Mouse (Mus musculus) lung, embryonic 15.5 days (tissue): Measurements from ENCODE around the gene Myl10. TPM values are rescaled to one million over a fixed set of nuclear protein-coding genes. Genes with fewer than 3 reads are reported as not detected.
"Not testable (repeated sequence)": the region's sequence is repeated elsewhere in the genome, so short reads cannot be mapped to it uniquely, and the experiment has no call there.

Source experiments
- ATAC-seq: fragments of 200-750 bp; cut with Nextera tagmentation; 2 replicates; pipeline ENCODE4 v1.8.0; 2017; ENCODE audit warnings: moderate number of reproducible peaks, borderline replicate concordance; ENCODE audit not compliant: low FRiP score, low TSS enrichment; ENCODE audit errors: extremely low read depth
- H3K27ac ChIP-seq: fragments of 300-500 bp; sonication (generic); 2 replicates; pipeline ENCODE4 v1.5.1; 2015; ENCODE audit warnings: moderate library complexity, mild to moderate bottlenecking, inconsistent platforms
- H3K27me3 ChIP-seq: fragments of 300-500 bp; sonication (generic); 2 replicates; pipeline ENCODE4 v1.6.1; 2015; ENCODE audit warnings: inconsistent platforms
- H3K36me3 ChIP-seq: fragments of 300-500 bp; sonication (generic); 2 replicates; pipeline ENCODE4 v1.6.1; 2015; ENCODE audit warnings: inconsistent platforms
- H3K4me1 ChIP-seq: fragments of 300-500 bp; sonication (generic); 2 replicates; pipeline ENCODE4 v1.6.1; 2015; ENCODE audit warnings: inconsistent platforms
- H3K4me2 ChIP-seq: fragments of 300-500 bp; sonication (generic); 2 replicates; pipeline ENCODE4 v1.6.1; 2015; ENCODE audit warnings: inconsistent platforms, mild to moderate bottlenecking, moderate library complexity
- H3K4me3 ChIP-seq: fragments of 300-500 bp; sonication (generic); 2 replicates; pipeline ENCODE4 v1.5.1; 2015; ENCODE audit warnings: mild to moderate bottlenecking, inconsistent platforms
- H3K9ac ChIP-seq: fragments of 300-500 bp; sonication (generic); 2 replicates; pipeline ENCODE4 v1.6.1; 2015; ENCODE audit warnings: inconsistent platforms
- H3K9me3 ChIP-seq: fragments of 300-500 bp; sonication (generic); 2 replicates; pipeline ENCODE4 v1.6.1; 2016; ENCODE audit warnings: inconsistent platforms
- WGBS: fragments of 180-500 bp; shearing (Covaris S2); methylation state at CpG from one replicate; pipeline ENCODE4 v1.1.7; 2015; 5-methylcytosine and 5-hydroxymethylcytosine counted together
- polyA plus RNA-seq: library from polyadenylated mRNA; unstranded; fragments of >200 nt; fragmentation: Nextera tagmentation; extraction: Ambion mirVana; gene quantifications from 2 replicates; pipeline ENCODE4 v1.2.1, GENCODE M21; 2015

The Myl10 gene
- polyA plus RNA-seq, 1 experiment from 2014 or later = 1.3 TPM

DNA sequence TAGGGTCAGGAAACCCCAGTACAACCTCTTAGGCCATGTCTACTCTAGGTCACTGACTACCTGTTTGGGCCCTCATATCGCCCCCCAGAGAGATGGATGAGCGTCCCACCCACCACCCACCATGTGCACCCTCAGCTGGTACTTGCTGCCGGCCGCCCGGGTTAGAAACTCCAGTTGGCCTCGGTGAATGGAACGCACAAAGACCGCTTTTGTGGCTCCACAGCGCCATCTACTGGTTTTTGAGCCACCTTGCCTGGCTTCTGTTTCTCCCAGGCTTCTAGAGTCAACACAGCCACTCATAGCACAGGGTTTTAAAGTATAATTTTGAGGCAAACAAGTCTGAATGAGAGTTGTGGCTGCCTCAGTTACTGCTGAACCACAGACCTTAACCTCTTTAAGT lies 13.9 kb downstream of the Myl10 start:
- ATAC-seq = peak; percentile 12; the same call in 1 of the 2 replicates
- H3K4me1 ChIP-seq = peaks cover 19% of the 10 kb centered on the region; the same call in 1 of the 2 replicates
- WGBS = 2% methylated on average over 9 of the region's 9 CpGs
- H3K9me3 ChIP-seq = no peaks in the 10 kb centered on the region
- no peak overlapping the region for H3K9ac ChIP-seq
- H3K27me3 ChIP-seq = no peaks in the 10 kb centered on the region
- no peaks in the 10 kb centered on the region for H3K36me3 ChIP-seq
- H3K4me2 ChIP-seq = no peak overlapping the region
- no peak overlapping the region for H3K27ac ChIP-seq
- H3K4me3 ChIP-seq = no peak overlapping the region

DNA sequence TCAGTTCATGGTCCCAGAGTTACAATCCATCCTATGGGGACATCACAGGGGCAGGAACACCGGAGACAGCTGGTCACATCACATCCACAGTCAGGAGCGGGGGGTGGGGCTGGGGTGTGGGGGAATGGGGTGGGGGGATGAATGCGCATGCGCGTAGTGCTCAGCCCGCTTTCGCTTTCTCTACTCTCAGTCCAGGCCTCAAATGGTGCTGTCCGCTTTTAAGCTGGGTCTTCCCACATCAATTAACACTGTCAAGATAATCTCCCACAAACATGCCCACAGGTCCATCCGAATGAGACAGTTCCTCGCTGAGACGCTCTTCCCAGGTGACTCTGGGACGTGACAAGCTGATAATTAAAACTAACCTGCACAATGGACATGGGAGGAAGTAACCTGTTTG lies 15.2 kb downstream of the Myl10 start:
- Histone ChIP-seq H3K27ac (no peak overlapping the region), H3K27me3 (no peaks in the 10 kb centered on the region), H3K4me1 (0 out of 2 replicates have a peak, but pooled peaks cover 11% of the 10 kb centered on the region), H3K9me3 (no peaks in the 10 kb centered on the region), H3K4me2 (no peak overlapping the region), H3K9ac (no peak overlapping the region), H3K36me3 (no peaks in the 10 kb centered on the region), H3K4me3 (no peak overlapping the region)
- ATAC-seq = no peak
- WGBS = 66% methylated on average over 12 of the region's 12 CpGs

DNA sequence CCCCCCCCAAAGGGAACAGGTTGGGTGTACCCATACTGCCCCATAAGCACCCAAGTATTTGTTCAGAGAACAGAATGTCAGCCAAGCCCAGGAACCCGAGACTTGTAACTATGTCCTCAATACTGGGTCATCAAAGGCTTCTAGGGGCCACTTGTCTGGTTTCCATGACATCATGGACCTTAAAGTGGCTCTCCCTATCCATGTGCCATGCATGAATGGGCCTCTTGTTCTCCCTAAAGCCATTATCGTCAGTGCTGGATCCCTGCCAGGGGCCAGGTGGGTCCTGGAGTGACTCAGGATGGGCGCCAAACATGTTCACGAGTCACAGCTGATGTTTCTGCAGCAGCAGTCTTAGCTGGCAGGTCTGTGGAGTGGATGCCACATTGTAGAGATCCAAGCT lies 17.8 kb downstream of the Myl10 start:
- peak; percentile 74 for ATAC-seq
- Histone ChIP-seq H3K4me3 (no peak overlapping the region), H3K36me3 (no peaks in the 10 kb centered on the region), H3K27me3 (no peaks in the 10 kb centered on the region), H3K4me1 (peaks cover 24% of the 10 kb centered on the region), H3K9ac (no peak overlapping the region), H3K27ac (peak overlapping the region; percentile 90), H3K4me2 (no peak overlapping the region), H3K9me3 (no peaks in the 10 kb centered on the region)
- WGBS = 35% methylated on average over 4 of the region's 4 CpGs

DNA sequence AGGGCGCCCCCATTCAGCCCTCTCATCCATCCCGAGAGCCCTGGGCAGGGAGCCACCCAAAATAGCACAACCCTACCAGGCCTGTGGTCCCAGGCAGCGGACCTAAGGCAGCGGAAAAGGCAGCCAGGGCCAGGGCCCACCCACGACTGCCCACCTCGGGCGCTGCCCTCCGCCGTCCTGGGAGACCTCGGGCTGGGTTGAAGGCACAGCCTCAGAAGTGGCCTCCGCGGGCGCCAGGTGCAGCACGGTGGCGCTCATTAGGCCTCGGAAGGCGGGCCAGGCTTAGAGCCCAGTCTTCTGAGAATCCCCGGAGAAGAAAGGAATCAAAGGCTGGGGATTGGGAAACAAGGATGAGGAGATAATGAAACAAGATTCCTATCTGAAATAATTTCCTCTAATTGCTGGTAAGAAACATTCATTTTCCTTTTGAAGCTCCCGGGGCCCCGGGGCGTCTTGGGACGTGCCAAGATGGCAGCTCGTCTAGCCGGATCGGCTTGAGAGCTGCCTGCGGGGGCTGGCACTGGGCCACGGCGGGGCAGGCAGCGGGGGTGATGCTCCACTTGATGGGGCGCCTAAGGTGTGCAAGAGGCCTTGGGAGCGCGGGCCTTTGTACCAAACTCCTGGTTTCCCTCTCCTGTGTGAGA lies 21.4 kb downstream of the Myl10 start:
- H3K27ac ChIP-seq = peak overlapping the region; percentile 37; the same call in 1 of the 2 replicates
- H3K36me3 ChIP-seq = no peaks in the 10 kb centered on the region
- no peak for ATAC-seq
- no peaks in the 10 kb centered on the region for H3K27me3 ChIP-seq
- H3K9ac ChIP-seq = no peak overlapping the region; the same call in 1 of the 2 replicates
- H3K4me3 ChIP-seq = 0 out of 2 replicates have a peak overlapping the region, but pooled peaks have one; percentile 9
- 22% methylated on average over 32 of the region's 32 CpGs for WGBS
- peaks cover 23% of the 10 kb centered on the region for H3K4me1 ChIP-seq
- peak overlapping the region; percentile 48 for H3K4me2 ChIP-seq
- H3K9me3 ChIP-seq = no peaks in the 10 kb centered on the region

DNA sequence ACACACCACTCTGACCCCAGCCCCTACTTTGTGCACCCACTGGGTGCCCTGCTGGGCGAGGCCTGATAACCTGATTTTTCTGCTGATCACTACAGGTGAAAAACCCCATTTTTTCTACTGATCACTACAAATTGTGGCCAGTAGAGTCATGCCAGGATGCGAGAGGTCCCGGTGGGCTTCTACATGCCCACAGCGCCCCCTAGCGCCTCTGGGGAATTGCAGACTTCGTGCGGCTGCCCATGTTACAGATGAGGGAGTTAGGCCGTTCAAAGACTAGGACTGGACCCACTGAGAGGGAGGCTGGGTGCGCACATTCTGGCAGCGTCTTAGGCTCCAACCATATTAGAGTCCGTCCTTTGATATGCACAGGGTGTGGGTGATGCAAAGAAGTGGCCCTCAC lies 21.9 kb downstream of the Myl10 start:
- Histone ChIP-seq H3K27me3 (no peaks in the 10 kb centered on the region), H3K4me1 (peaks cover 19% of the 10 kb centered on the region), H3K9ac (no peak overlapping the region), H3K27ac (peak overlapping the region; percentile 37), H3K4me2 (peak overlapping the region; percentile 48), H3K4me3 (0 out of 2 replicates have a peak overlapping the region, but pooled peaks have one; percentile 9), H3K36me3 (no peaks in the 10 kb centered on the region), H3K9me3 (no peaks in the 10 kb centered on the region)
- 29% methylated on average over 11 of the region's 11 CpGs for WGBS
- ATAC-seq = no peak

DNA sequence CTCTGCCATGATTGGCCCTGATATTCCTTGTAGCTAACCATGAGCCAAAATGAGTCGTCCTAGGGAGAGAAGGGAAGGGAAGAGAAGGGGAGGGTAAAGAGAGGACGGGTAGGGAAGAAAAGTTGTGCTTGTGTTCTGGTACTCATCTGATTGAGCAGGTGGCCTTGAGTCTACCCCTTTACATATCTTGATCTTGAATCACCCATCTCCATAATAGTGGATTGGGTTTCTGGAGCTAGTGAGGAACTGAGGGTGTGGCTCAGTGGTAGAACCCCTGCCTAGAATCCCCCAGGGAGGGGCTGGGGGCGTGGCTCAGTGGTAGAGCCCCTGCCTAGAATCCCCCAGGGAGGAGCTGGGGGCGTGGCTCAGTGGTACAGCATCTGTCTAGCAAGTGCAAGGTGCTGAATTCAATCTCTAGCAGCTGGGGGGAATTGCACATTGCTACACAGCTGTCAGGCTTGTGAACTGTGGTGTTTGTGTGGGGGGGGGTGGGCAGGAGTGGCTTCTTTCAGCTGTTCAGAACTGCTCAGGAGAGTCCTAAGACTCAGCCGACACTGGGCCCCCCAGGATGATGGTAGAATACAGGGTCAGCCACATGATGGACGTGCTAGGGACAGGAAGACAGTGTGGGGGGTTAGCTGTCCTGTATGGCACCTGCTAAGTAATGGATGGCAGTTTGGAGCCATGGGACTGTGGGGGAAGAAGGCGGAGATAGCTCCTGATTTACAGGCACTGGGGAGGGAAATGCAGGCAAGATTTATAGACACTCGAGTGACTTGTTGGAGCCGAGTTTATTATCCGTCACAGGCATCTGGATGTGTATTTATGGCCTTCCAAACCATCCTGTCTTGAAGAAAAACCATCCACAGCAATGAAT lies 24.0 kb downstream of the Myl10 start:
- Histone ChIP-seq H3K27me3 (no peaks in the 10 kb centered on the region), H3K4me2 (no peak overlapping the region), H3K9me3 (no peaks in the 10 kb centered on the region), H3K27ac (no peak overlapping the region), H3K9ac (no peak overlapping the region), H3K4me3 (no peak overlapping the region), H3K4me1 (peaks cover 12% of the 10 kb centered on the region), H3K36me3 (no peaks in the 10 kb centered on the region)
- 43% methylated on average over 10 of the region's 10 CpGs for WGBS
- ATAC-seq = no peak

DNA sequence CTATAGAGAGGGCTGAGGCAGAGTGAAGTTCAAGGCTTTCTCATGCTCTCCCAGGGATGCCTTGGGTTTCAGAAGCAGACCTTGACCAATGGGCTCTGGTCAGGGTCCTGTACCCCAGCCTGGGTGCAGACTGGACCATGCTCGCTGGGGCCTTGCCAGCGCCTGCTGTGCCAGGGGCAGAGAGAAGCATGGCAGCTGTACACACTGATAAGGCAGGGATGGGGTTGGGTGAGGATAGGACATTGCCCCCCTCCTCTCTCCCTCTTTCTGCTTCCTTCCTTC lies 24.6 kb downstream of the Myl10 start:
- Histone ChIP-seq H3K4me2 (no peak overlapping the region), H3K4me3 (no peak overlapping the region), H3K9ac (no peak overlapping the region), H3K36me3 (no peaks in the 10 kb centered on the region), H3K4me1 (peaks cover 12% of the 10 kb centered on the region), H3K27ac (no peak overlapping the region), H3K9me3 (no peaks in the 10 kb centered on the region), H3K27me3 (no peaks in the 10 kb centered on the region)
- WGBS = 67% methylated on average over 2 of the region's 2 CpGs
- no peak for ATAC-seq

DNA sequence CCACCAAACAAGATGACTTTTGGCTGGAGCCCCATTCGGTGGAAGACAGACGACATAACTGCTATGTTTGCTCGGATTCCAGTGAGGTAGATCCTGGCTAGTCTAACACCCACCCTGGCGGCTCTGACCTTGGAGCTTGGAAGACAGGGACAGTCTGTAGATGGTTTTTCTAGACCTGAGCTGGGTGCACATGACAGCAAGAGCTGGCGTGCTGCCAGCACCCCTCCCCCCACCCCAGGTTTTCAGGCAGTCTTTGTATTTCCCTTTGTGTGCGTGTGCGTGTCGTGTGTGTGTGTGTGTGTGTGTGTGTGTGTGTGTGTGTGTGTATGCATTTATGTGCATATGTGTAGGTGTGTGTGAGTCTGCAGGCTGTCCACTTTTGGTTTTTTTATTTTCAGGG lies 25.7 kb downstream of the Myl10 start:
- no peak overlapping the region for H3K27ac ChIP-seq
- no peak overlapping the region for H3K4me3 ChIP-seq
- peaks cover 12% of the 10 kb centered on the region for H3K4me1 ChIP-seq
- WGBS = 54% methylated on average over 8 of the region's 8 CpGs
- no peak for ATAC-seq
- H3K4me2 ChIP-seq = no peak overlapping the region
- H3K9me3 ChIP-seq = no peaks in the 10 kb centered on the region
- H3K27me3 ChIP-seq = no peaks in the 10 kb centered on the region
- H3K36me3 ChIP-seq = no peaks in the 10 kb centered on the region
- H3K9ac ChIP-seq = no peak overlapping the region

DNA sequence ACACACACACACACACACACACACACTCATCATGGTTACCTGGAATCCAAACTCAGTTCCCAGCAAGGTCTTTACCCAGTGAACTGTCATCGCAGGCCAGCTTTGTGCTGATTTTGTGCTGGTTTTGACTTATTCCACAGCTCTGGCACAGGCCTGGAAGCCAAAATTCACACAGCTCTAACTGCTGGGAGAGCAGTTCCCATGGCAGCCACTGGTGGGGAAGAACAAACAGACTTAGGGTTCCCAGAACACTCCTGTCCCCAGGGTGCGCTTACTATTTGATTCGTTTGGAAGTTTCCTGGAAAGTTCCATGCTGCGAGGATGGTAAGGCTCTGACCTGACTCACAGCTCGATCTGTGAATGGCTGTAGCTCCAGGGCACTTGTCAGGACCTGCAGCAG lies 28.6 kb downstream of the Myl10 start:
- Histone ChIP-seq H3K36me3 (no peaks in the 10 kb centered on the region), H3K4me1 (no peaks in the 10 kb centered on the region), H3K27ac (no peak overlapping the region), H3K9me3 (no peaks in the 10 kb centered on the region), H3K4me2 (no peak overlapping the region), H3K27me3 (no peaks in the 10 kb centered on the region), H3K9ac (no peak overlapping the region), H3K4me3 (no peak overlapping the region)
- WGBS = 60% methylated on average over 5 of the region's 5 CpGs
- ATAC-seq = no peak

DNA sequence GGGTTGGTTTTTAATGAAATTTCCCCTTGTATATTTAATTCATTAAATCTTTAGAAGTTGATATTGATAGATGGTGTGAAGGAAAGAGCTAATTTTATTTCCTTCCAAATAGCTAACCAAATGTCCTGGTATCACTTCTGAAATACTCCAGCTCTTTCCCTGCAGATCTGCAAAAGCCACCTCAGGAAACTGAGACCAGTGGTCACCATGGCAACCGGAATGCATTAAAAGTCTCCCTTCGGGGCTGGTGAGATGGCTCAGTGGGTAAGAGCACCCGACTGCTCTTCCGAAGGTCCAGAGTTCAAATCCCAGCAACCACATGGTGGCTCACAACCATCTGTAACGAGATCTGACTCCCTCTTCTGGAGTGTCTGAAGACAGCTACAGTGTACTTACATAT lies 33.3 kb downstream of the Myl10 start:
- H3K9me3 ChIP-seq, ATAC-seq: not testable (repeated sequence)
- 88% methylated on average over 5 of the region's 5 CpGs for WGBS

DNA sequence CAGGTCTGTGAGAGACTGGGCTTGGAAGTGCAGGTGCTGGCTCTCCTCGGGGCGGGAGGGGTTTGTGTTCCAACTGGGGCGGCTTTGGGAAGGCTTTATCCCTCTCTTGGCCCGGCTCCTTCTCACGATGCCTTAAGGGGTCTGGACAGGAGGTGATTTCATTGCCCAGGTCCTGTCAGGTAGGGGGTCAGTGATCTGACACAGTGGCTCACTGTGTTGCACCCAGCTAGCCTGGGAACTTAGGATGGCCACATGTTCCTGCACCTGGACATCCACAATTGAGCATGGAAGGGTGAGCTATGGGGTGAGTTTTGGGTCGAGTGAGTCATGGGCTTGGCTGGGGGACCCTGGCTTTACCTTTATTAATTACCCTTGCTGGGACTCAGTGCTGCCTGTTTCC lies 46.0 kb downstream of the Myl10 start:
- no peak overlapping the region for H3K4me3 ChIP-seq
- H3K4me2 ChIP-seq = no peak overlapping the region
- WGBS = 54% methylated on average over 6 of the region's 6 CpGs
- H3K9ac ChIP-seq = no peak overlapping the region
- ATAC-seq = no peak
- H3K36me3 ChIP-seq = no peaks in the 10 kb centered on the region
- no peaks in the 10 kb centered on the region for H3K9me3 ChIP-seq
- no peaks in the 10 kb centered on the region for H3K4me1 ChIP-seq
- H3K27ac ChIP-seq = no peak overlapping the region
- no peaks in the 10 kb centered on the region for H3K27me3 ChIP-seq

More for the DNA sequence above, 33.3 kb downstream of the Myl10 start:
- not testable (repeated sequence) for H3K27me3 ChIP-seq, H3K27ac ChIP-seq, H3K4me3 ChIP-seq, H3K4me2 ChIP-seq, H3K4me1 ChIP-seq, H3K36me3 ChIP-seq, H3K9ac ChIP-seq

DNA sequence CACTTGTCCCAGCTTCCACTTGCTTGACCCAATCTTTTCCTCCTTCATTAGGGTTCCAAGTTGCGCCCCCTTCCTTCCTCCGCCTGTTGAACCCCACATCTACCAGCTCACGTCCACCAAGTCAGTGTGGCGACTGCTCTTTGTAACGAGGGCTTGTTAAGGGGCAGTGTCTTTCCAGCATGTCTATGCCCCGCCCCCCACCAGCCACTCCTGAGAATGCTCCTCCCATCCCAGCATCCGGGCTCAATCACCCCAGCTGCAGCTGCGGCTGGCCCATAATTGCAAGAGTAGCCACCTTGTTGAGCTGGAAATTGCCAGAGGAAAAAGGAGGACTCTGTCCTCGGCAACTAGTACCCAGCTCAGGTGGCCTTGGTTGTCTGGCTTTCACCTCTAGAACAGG lies 53.6 kb downstream of the Myl10 start:
- no peaks in the 10 kb centered on the region for H3K36me3 ChIP-seq
- no peak overlapping the region for H3K9ac ChIP-seq
- 71% methylated on average over 9 of the region's 9 CpGs for WGBS
- no peaks in the 10 kb centered on the region for H3K9me3 ChIP-seq
- no peak overlapping the region for H3K4me2 ChIP-seq
- H3K4me3 ChIP-seq = no peak overlapping the region
- H3K4me1 ChIP-seq = no peaks in the 10 kb centered on the region
- H3K27me3 ChIP-seq = no peaks in the 10 kb centered on the region
- no peak overlapping the region for H3K27ac ChIP-seq
- ATAC-seq = no peak
